Mouse (Mus musculus) macrophage (primary cell): ENCODE results near the gene Pdpn. TPM values are rescaled to one million over a fixed set of nuclear protein-coding genes. Genes with fewer than 3 reads are reported as not detected.

Source experiments
- H3K27ac ChIP-seq: fragments of 350-480 bp; formaldehyde crosslinking; 2 replicates; pipeline ENCODE4 v1.9.0; 2021
- H3K36me3 ChIP-seq: fragments of 350-480 bp; formaldehyde crosslinking; 2 replicates; pipeline ENCODE4 v1.9.0; 2021; ENCODE audit errors: inconsistent target
- H3K4me3 ChIP-seq: fragments of 350-480 bp; formaldehyde crosslinking; 2 replicates; pipeline ENCODE4 v1.9.0; 2021; ENCODE audit errors: inconsistent target
- H3K79me2 ChIP-seq: fragments of 350-480 bp; formaldehyde crosslinking; 2 replicates; pipeline ENCODE4 v1.9.0; 2021; ENCODE audit errors: inconsistent target
- WGBS: methylation state at CpG from one replicate; pipeline ENCODE4 v1.1.7; 2026; ENCODE audit warnings: inconsistent platforms; ENCODE audit not compliant: missing documents; 5-methylcytosine and 5-hydroxymethylcytosine counted together
- polyA plus RNA-seq: library from polyadenylated mRNA; stranded (reverse); fragments of 250-400 nt; gene quantifications from 3 replicates; pipeline ENCODE4 v1.2.4, GENCODE M21; 2018; ENCODE audit warnings: inconsistent platforms

Pdpn gene
- polyA plus RNA-seq, 1 experiment from 2014 or later: 6.5 TPM

DNA sequence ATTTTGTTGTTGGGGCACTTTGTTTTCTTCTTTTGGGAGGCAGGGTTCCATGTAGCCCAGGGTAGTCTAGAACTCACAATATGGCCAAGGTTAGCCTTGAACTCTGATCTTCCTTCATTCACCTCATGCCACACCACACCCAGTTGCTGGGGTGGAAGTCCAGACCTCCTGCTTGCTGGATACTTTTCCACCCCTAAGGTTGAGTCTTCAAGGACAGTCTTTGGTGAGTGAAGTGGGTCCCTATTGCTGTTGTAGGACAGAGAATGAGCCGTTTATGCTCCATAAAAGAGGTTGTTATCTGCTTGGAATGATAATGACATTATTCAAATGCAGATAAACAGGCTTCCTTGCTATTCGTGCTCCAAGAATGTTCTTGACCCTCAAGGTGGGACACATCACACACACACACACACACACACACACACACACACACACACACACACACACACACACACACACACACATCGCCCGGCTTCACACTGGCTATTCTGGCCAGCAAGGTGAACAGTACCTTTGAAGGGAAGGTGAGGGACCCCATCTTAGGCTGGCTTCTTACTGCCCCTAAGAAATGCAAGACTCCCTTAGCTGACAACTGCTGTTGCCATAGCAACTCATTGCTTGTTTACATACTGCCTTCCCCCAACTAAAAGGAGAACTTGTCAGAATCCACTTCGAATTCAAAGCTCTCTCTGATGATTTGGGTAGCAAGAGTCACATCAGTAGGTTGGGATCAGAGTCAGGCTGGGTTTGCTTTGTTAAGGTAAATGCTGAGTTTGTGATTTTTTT, 6.8 kb upstream of the Pdpn start:
- Histone ChIP-seq H3K27ac (no peak overlapping the region), H3K36me3 (no peaks in the 10 kb centered on the region), H3K79me2 (no peaks in the 10 kb centered on the region), H3K4me3 (no peak overlapping the region)
- 31% methylated on average over 2 of the region's 5 CpGs for WGBS

DNA sequence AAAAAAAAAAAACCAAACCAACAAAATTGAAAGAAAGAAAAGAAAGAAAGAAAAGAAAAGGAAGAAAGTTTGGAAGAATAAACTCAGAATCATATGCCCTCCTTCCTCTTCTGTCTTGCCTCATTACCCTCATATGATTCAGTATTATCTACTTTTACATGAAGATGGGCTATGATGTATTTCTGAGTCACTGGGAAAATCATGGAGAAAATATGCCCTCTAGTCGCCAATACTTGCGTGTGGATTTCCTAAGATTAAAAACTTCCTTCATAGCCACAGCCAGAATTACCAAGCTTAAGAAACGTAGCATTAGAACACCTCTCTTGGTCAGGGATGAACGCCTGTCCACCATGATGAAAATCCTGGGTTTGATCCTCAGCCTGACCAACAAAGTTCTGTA, 5.7 kb upstream of the Pdpn start:
- Histone ChIP-seq H3K27ac (no peak overlapping the region), H3K4me3 (no peak overlapping the region), H3K79me2 (no peaks in the 10 kb centered on the region), H3K36me3 (no peaks in the 10 kb centered on the region)
- WGBS: 85% methylated on average over 4 of the region's 4 CpGs

DNA sequence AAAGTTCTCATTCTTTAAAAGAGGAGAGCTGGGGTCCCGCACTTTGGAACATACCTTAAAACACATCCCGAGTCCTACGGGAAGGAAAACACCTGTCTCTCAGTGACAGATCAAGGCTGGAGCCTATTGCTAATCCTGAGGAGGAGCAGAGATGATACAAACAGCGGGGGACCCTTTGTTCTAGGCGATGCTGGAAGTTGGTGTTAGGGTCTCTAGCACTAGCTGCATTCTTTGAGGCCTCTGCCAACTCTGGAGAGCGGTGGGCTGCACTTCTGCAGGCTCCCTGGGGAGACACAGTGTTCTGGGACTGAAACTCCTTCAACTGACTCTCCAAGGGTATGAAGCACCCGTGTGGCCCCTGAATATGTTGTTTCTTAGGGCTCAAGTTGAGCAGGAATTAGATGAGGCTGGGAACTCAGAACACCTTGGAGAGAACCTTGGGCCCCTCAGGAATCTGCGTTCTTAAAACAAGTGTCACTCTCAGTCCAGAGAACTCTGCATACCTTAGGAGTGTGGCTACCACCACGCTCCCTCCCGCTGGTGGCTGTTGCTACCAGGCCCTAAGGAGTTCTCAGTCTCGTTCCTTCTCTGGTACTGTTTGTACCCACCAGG, 3.0 kb upstream of the Pdpn start:
- Histone ChIP-seq H3K79me2 (no peaks in the 10 kb centered on the region), H3K4me3 (no peak overlapping the region), H3K27ac (no peak overlapping the region), H3K36me3 (no peaks in the 10 kb centered on the region)
- WGBS: 67% methylated on average over 11 of the region's 11 CpGs

DNA sequence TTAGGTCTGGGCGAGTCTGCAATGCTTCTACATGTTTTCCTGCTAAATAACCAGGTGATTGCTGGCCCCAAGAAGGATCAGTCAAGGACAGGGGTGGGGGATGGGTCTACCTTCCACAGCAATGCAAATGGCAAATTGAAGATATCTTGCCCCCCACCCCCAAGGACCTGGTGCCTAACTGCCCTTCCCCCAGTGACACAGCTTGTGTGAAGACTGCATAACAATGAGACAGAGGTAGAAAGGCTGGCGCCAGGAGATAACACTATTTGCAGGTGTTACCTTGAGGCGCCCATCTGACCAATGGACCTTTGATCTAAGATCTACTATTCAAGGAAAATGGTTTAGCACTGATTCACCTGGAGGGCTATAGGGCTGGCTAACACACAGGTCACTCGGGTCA, 2.5 kb upstream of the Pdpn start:
- H3K79me2 ChIP-seq: no peaks in the 10 kb centered on the region
- no peak overlapping the region for H3K27ac ChIP-seq
- WGBS: 53% methylated on average over 4 of the region's 4 CpGs
- no peak overlapping the region for H3K4me3 ChIP-seq
- H3K36me3 ChIP-seq: no peaks in the 10 kb centered on the region

DNA sequence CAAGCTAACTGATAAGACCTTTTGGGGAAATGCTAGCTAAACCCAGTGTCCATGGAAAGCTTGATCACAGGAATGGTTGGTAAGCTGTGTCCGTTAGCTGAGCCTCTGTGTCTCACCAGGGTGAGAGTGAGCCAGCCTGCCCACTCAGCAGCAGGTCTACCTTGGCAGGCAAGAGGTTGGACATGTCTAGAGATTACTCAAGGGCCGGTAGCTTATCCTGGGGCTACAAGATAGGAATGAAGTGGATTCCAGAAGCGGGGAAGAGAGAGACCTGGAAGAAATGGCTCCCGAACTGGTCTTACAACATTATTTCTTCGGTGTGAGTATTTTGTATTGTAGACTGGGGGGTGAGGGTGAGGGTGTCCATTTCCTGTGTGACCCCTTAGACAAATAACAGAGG, 1.7 kb upstream of the Pdpn start:
- Histone ChIP-seq H3K4me3 (no peak overlapping the region), H3K36me3 (no peaks in the 10 kb centered on the region), H3K27ac (no peak overlapping the region), H3K79me2 (no peaks in the 10 kb centered on the region)
- WGBS: 72% methylated on average over 5 of the region's 5 CpGs

DNA sequence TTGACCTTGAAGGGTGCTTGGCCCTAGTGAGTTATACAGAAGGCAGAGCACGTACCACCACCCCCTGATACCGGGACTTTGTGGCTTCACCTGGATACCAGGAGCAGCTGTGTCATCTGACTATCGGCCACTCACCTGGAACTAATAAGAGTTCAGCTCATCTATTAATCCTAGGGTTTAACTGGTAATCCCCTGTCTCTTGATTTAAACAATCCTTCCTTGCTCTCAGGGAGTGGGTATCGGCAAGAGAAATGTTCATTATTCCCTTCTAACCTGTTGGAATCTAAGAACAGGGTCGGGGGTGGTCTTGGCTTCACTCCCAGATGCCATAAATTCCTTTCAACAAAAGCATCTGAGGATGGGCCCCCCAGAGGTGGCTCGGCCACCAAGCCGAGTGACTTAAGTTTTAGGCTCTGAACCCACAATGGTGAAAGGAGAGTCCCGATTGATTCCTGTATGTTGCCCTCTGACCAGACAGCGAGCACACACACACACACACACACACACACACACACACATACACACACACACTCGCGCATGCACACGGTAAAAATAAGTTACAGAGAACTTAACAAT, 837 bp upstream of the Pdpn start:
- H3K79me2 ChIP-seq: no peaks in the 10 kb centered on the region
- H3K36me3 ChIP-seq: no peaks in the 10 kb centered on the region
- H3K4me3 ChIP-seq: no peak overlapping the region
- H3K27ac ChIP-seq: no peak overlapping the region
- 37% methylated on average over 12 of the region's 12 CpGs for WGBS

DNA sequence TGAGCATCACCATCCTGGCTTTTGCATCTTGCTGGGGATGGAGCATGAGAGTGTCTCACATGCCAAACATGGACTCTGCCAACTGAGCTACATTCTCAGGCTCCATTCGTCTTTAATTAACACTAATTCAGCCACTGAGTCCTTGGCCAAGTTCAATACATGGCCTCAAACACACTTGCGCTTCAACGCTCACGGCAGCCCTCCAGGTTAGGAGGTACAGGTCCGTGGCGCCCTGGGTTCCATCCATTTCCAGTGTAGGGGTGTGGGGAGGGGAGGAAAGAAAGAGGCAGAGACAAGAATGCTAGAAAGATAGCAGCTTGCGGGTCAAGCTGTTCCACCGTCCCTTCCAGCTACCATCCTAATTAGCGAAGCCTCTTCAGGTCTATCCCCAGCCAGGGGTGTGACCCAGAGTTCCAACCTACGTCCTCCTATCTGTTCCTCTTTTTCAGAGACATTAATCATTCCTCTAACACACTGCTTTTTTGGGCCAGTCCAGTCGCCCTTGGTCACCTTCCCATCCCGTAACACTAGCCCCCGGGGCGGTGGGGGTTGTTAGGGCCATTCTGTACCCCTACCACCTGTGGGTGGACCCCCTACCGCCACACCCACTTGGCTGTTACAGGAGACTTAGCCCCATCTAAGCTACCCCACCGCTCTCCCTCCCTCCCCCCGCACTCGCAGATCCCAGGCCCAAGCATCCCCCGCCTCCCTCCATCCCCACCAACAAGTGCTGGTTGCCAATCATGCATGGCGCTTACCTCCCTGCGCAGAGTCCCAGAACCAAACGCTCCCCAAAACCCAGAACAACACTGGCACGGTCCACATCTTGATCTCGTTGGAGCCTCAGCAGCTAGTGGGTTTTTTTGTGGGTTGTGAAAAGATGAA, 691 bp downstream of the Pdpn start:
- WGBS: 30% methylated on average over 22 of the region's 24 CpGs
- H3K4me3 ChIP-seq: no peak overlapping the region
- no peaks in the 10 kb centered on the region for H3K79me2 ChIP-seq
- no peaks in the 10 kb centered on the region for H3K36me3 ChIP-seq
- H3K27ac ChIP-seq: no peak overlapping the region

DNA sequence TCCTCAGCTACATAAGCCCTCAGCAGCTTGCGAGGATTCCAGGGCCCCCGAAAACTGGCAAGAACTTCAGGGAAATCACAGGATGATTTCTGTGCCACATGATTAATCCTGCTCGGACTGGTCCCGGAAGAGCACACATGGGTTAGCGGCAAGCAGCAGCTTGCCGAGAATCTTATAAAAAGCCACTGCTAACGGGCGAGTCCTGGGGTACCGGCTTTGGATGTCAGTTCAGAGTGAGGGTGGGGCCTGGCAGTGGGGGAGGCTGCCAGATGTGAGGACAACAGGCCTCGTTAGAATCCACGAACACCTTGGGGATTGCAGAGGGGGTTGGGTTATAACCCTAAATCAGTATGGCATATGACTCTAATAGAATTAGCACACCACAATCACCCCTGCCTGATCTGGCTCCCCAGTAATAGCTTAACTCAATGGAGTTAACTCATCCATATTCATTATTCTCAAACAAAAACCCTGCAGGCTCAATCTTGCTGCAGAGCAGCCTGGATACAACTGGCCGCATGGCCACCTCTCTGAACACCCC, 2.3 kb downstream of the Pdpn start:
- Histone ChIP-seq H3K79me2 (no peaks in the 10 kb centered on the region), H3K4me3 (no peak overlapping the region), H3K27ac (no peak overlapping the region), H3K36me3 (no peaks in the 10 kb centered on the region)
- WGBS: 68% methylated on average over 11 of the region's 12 CpGs

DNA sequence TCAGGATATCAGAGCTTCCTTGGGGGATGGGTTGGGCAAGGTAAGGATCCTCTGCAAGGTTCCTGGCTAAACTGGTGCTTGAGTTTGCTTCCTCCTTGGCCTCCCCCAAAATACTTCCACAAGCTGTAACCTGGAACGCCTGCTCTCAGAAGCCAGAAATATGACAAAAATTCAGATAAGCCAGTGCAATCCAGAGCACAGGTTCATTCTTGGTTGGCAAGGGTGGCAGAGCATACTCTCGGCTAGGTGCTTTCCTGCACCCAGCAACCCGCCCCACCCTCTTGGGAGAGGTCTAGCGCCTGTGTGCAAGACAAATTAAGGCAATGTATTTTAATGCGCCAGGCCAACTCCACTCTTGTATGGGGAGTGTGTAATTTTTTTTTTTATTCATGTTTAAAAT, 3.2 kb downstream of the Pdpn start:
- Histone ChIP-seq H3K4me3 (no peak overlapping the region), H3K79me2 (no peaks in the 10 kb centered on the region), H3K27ac (no peak overlapping the region), H3K36me3 (no peaks in the 10 kb centered on the region)
- WGBS: 95% methylated on average over 5 of the region's 5 CpGs

DNA sequence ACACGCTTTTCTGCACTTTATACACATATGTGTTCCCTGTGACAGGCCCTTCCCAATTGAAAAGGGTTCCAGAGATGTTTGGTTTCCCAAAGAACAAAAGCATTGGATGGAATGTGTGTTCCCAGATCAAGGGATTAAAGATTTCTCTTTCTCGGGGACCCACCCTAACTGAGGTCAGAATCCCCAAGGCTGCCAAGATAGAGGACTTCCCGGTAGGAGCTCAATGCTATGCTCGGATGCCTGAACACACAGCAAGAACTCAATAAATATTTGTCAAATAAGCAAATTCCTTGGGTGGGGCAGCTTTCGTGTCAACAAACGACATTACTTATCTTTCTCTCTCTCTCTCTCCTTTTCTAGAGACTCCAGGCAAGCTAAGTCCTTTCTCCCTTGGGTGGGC, 5.0 kb downstream of the Pdpn start:
- no peak overlapping the region for H3K4me3 ChIP-seq

DNA sequence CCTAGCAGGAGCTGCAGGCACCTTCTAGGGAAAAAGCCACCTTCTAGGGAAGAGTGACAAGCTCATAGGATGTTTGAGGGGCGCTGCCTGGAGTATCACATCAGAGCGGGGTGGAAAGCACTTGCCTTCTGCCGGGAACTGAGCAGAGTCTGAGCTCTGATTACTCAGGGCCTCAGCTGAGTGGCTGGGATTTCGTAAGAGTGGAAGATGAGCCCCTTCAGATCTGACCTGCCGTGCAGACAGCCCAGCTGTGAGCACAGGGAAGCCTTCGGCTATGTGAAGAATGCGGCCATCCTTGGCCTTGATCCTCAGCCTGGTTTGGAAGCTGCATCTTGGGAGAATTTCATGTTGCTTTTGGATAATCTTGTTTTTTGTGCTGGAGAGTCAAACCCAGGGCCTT, 10.5 kb downstream of the Pdpn start:
- 12% methylated on average over 7 of the region's 7 CpGs for WGBS
- Histone ChIP-seq H3K27ac (peak overlapping the region; percentile 94), H3K36me3 (no peaks in the 10 kb centered on the region), H3K4me3 (peak overlapping the region; percentile 15; the same call in 1 of the 2 replicates), H3K79me2 (no peaks in the 10 kb centered on the region)

More for the DNA sequence above, 5.0 kb downstream of the Pdpn start:
- Histone ChIP-seq H3K27ac (no peak overlapping the region), H3K79me2 (no peaks in the 10 kb centered on the region), H3K36me3 (no peaks in the 10 kb centered on the region)
- WGBS: 90% methylated on average over 6 of the region's 6 CpGs

DNA sequence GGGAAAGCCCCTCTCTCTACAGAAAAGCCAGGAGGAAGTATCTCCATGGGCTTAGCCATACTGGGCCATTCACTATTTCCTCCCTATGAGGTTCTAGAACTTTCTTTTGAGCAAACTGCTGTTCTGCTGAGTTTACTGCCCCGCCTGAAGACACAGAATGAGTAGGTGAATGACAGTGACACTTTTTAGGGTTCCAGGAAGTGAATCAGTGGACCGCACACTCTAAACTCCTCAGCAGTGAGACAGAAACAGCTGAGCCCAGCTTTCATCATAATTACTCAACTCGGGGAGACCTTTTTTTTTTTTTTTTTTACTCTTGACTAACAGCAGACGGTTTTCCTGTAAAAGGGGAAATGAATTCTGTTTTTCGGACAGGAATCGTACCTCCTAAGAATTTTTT, 10.9 kb downstream of the Pdpn start:
- Histone ChIP-seq H3K27ac (peak overlapping the region; percentile 94), H3K36me3 (no peaks in the 10 kb centered on the region), H3K79me2 (no peaks in the 10 kb centered on the region), H3K4me3 (peak overlapping the region; percentile 15; the same call in 1 of the 2 replicates)
- WGBS: 0% methylated on average over 6 of the region's 6 CpGs

DNA sequence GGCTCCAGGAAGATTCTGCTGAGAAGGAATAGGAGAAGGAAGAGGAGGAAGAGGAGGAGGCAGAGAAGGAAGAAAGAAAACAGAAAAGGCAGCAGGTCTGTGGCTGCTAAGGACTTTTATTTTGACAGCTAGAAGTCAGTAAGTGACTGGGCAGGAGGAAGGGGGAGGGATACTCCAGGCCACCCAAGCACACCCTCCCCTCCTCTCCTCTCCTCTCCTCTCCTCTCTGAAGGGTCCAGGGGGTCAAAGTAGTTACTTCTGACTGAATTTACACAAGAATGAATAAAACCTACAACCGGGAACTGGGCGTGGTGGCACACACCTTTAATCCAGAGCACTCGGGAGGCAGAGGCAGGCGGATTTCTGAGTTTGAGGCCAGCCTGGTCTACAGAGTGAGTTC, 12.3 kb downstream of the Pdpn start:
- Histone ChIP-seq H3K36me3 (no peaks in the 10 kb centered on the region), H3K79me2 (no peaks in the 10 kb centered on the region), H3K4me3 (no peak overlapping the region), H3K27ac (peak overlapping the region; percentile 57)
- WGBS: 85% methylated on average over 4 of the region's 4 CpGs

DNA sequence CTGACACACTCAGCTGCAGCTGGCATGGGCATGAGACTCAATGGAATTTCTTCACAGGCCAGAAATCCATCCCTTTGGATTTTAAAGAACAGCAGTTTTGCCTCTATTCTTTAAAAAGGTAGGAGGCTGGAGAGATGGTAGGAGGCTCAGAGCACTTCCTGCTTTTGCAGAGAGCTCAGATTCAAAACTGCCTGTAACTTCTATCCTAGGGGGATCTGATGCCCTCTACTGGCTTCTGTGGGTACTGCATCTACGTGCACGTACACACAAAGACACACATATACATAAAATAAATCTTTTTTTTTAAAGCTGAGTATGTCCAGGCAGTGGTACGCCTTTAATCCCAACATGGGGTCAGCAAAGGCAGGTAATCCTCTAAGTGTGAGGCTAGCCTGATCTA, 19.2 kb downstream of the Pdpn start:
- no peaks in the 10 kb centered on the region for H3K36me3 ChIP-seq
- H3K27ac ChIP-seq: no peak overlapping the region
- H3K79me2 ChIP-seq: no peaks in the 10 kb centered on the region
- WGBS: 86% methylated on average over 3 of the region's 3 CpGs
- no peak overlapping the region for H3K4me3 ChIP-seq
